Comparison of ENCODE assay signal across 8 mouse cellular contexts in the genomic region with DNA sequence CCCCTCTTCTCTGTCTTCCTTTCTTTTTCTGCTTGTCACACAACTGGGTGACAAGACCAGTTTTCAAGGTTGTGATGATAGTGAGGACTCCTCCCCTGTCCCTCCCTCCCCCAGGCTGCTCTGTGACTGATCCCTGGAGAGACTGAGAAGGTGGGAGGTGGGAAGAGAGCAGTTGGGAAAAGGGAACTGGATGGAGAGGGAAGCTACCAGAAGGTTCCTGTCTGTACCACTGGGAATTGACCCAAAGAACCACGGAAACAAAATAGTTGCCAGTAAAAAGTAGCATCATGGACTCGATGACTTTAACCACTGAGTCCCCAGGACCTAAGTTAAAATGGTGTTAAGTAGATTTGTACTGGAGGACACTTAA.
DNase-seq lines count a peak whose midpoint lies in the region; ATAC-seq and TF ChIP-seq lines count a peak whose summit lies in the region.

No protein-coding gene starts in this region.

- 26% methylated on average over 2 of the region's 2 CpGs for WGBS in kidney, postnatal 0 days
- 34% methylated on average over 2 of the region's 2 CpGs for WGBS in liver, postnatal 0 days (ENCODE audit: insufficient replicate concordance)

- H3K4me1 ChIP-seq in kidney, postnatal 0 days (replicated peaks; ENCODE audit: insufficient read depth, low read length) = peaks cover 16% of the 10 kb centered on the region
- H3K4me1 ChIP-seq in liver, postnatal 0 days (ENCODE audit: insufficient read depth) = peaks cover 21% of the 10 kb centered on the region

- no peak overlapping the region for H3K9ac ChIP-seq in kidney, postnatal 0 days (ENCODE audit: low read depth, low read length)
- no peak overlapping the region for H3K9ac ChIP-seq in liver, postnatal 0 days (replicated peaks)

- no peak overlapping the region for H3K4me2 ChIP-seq in kidney, postnatal 0 days (ENCODE audit: low read length)
- no peak overlapping the region for H3K4me2 ChIP-seq in liver, postnatal 0 days (ENCODE audit: low read depth, low read length)

- DNase-seq in adrenal gland, adult 2 months = peak; percentile 73
- no peak for DNase-seq in adrenal gland, adult 18-20 months (ENCODE audit: low spot score in 2 of 2)
- DNase-seq in kidney, postnatal 0 days (ENCODE audit: low spot score) = no peak
- no peak for DNase-seq in kidney, postnatal 10 days
- DNase-seq in liver, postnatal 0 days = no peak
- DNase-seq in adipocyte (ENCODE audit: low spot score) = no peak
- no peak for DNase-seq in Muller cell, postnatal 12 days (ENCODE audit: inconsistent ontology term)

- H3K27me3 ChIP-seq in kidney, postnatal 0 days (ENCODE audit: insufficient read depth, low read length) = no peaks in the 10 kb centered on the region
- no peaks in the 10 kb centered on the region for H3K27me3 ChIP-seq in liver, postnatal 0 days (ENCODE audit: insufficient read depth, low read length)

- H3K36me3 ChIP-seq in kidney, postnatal 0 days (ENCODE audit: insufficient read depth, low read length) = no peaks in the 10 kb centered on the region
- H3K36me3 ChIP-seq in liver, postnatal 0 days (replicated peaks; ENCODE audit: insufficient read depth, low read length) = no peaks in the 10 kb centered on the region

- no peak overlapping the region for H3K4me3 ChIP-seq in kidney, postnatal 0 days (replicated peaks; ENCODE audit: low read depth, low read length)
- H3K4me3 ChIP-seq in liver, postnatal 0 days (ENCODE audit: low read depth, low read length) = no peak overlapping the region

- no peak for ATAC-seq in kidney, postnatal 0 days (replicated peaks; ENCODE audit: low FRiP score, low read depth)
- peak; percentile 22; the same call in 1 of the 2 replicates for ATAC-seq in granulocyte monocyte progenitor cell, adult 5-6 weeks (replicated peaks; ENCODE audit: poor library complexity, severe bottlenecking)
- 0 out of 2 replicates have a peak, but pooled peaks have one; percentile 21 for ATAC-seq in liver, postnatal 0 days

- H3K27ac ChIP-seq in kidney, postnatal 0 days = peak overlapping the region; percentile 40; the same call in 1 of the 2 replicates
- peak overlapping the region; percentile 85 for H3K27ac ChIP-seq in liver, postnatal 0 days (ENCODE audit: low read depth)

- no peak for TF ChIP-seq EP300 in liver, postnatal 0 days (IDR thresholded peaks at IDR 0.05; ENCODE audit: low read depth)

- H3K9me3 ChIP-seq in kidney, postnatal 0 days (replicated peaks; ENCODE audit: low read length) = no peaks in the 10 kb centered on the region
- H3K9me3 ChIP-seq in liver, postnatal 0 days (ENCODE audit: low read length) = no peaks in the 10 kb centered on the region

- no peak for TF ChIP-seq CTCF in kidney, postnatal 0 days (IDR thresholded peaks at IDR 0.05; ENCODE audit: low read depth)
- no peak for TF ChIP-seq CTCF in liver, postnatal 0 days (IDR thresholded peaks at IDR 0.05; ENCODE audit: low read depth)
